Comparison of ENCODE assay signal across 18 mouse cellular contexts in the genomic region with DNA sequence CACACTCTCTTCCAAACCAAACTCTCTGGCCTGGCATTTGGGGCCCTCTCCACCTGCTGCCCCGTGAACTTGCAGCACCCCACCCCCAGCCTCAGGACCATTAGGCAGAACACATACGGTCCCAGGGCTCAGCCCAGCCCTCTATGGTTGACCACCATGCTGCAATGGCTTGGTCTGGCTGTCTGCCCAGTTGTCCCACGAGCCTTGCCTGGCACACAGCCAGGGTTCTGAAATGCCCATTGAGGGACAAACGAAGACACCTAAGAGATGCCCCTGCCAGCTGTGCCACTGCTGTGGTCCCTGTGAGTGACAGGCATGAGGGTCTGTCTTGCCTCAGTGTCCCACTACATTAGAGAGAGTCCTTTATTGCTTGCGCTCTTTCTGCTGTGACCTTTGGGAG. TPM values are rescaled to one million over a fixed set of nuclear protein-coding genes. Genes with fewer than 3 reads are reported as not detected.
A peak's percentile ranks its signal among the peaks of the same experiment; 100 is the strongest.
DNase-seq lines count a peak whose midpoint lies in the region; ATAC-seq and TF ChIP-seq lines count a peak whose summit lies in the region.
"Had no signal": no experiment of that assay in that cellular context is flagged by ENCODE, and none has a peak within 500 bp of the region (broad histone marks: within the 10 kb centered on the region; RNA-seq: fewer than 3 reads in every experiment).

No protein-coding gene starts in this region.

- H3K27ac ChIP-seq in hindbrain, postnatal 0 days = no peak overlapping the region
- no peak overlapping the region for H3K27ac ChIP-seq in hindbrain, embryonic 16.5 days (ENCODE audit: low read depth, low read length)
- no peak overlapping the region for H3K27ac ChIP-seq in neural tube, embryonic 13.5 days (replicated peaks)
- H3K27ac ChIP-seq in neural tube, embryonic 15.5 days (replicated peaks) = no peak overlapping the region
- H3K27ac ChIP-seq: embryonic facial prominence, embryonic 15.5 days; forebrain, embryonic 15.5 days; heart, embryonic 10.5 days; hindbrain, embryonic 10.5 days; intestine, embryonic 15.5 days; limb, embryonic 10.5 days; liver, embryonic 13.5 days had no signal

- H3K4me2 ChIP-seq in hindbrain, postnatal 0 days (ENCODE audit: low read depth, low read length) = no peak overlapping the region
- no peak overlapping the region for H3K4me2 ChIP-seq in hindbrain, embryonic 16.5 days (ENCODE audit: low read length)
- H3K4me2 ChIP-seq in neural tube, embryonic 13.5 days = no peak overlapping the region
- H3K4me2 ChIP-seq in neural tube, embryonic 15.5 days = no peak overlapping the region
- H3K4me2 ChIP-seq: embryonic facial prominence, embryonic 15.5 days; forebrain, embryonic 15.5 days; intestine, embryonic 15.5 days; liver, embryonic 13.5 days had no signal

- peak; percentile 35 for DNase-seq in hindbrain, postnatal 0 days (ENCODE audit: low spot score)
- peak; percentile 37 for DNase-seq in adrenal gland, postnatal 25 days
- DNase-seq in lung, postnatal 36 days = peak; percentile 57
- DNase-seq: cerebellum, adult 11-12 months; liver, embryonic 13.5 days; thymus, adult 18-20 months had no signal

- no peaks in the 10 kb centered on the region for H3K9me3 ChIP-seq in hindbrain, postnatal 0 days (ENCODE audit: low read length)
- no peaks in the 10 kb centered on the region for H3K9me3 ChIP-seq in hindbrain, embryonic 16.5 days (ENCODE audit: control insufficient read depth, low read length)
- H3K9me3 ChIP-seq in neural tube, embryonic 13.5 days = no peaks in the 10 kb centered on the region
- H3K9me3 ChIP-seq in neural tube, embryonic 15.5 days (replicated peaks) = no peaks in the 10 kb centered on the region
- H3K9me3 ChIP-seq: embryonic facial prominence, embryonic 15.5 days; forebrain, embryonic 15.5 days; intestine, embryonic 15.5 days; limb, embryonic 10.5 days had no signal

- H3K36me3 ChIP-seq in hindbrain, postnatal 0 days (ENCODE audit: insufficient read depth, low read length) = 0 out of 2 replicates have a peak, but pooled peaks cover 4% of the 10 kb centered on the region
- H3K36me3 ChIP-seq in hindbrain, embryonic 16.5 days (ENCODE audit: control insufficient read depth, insufficient read depth, low read length) = peaks cover 5% of the 10 kb centered on the region; the same call in 1 of the 2 replicates
- H3K36me3 ChIP-seq in neural tube, embryonic 13.5 days = peaks cover 32% of the 10 kb centered on the region
- peaks cover 17% of the 10 kb centered on the region for H3K36me3 ChIP-seq in neural tube, embryonic 15.5 days
- H3K36me3 ChIP-seq: embryonic facial prominence, embryonic 15.5 days; heart, embryonic 10.5 days; intestine, embryonic 15.5 days; liver, embryonic 13.5 days had no signal

- no peak overlapping the region for H3K4me3 ChIP-seq in hindbrain, postnatal 0 days (ENCODE audit: low read length)
- H3K4me3 ChIP-seq in hindbrain, embryonic 16.5 days (ENCODE audit: low read length) = no peak overlapping the region
- no peak overlapping the region for H3K4me3 ChIP-seq in neural tube, embryonic 13.5 days
- H3K4me3 ChIP-seq in neural tube, embryonic 15.5 days (replicated peaks) = no peak overlapping the region
- H3K4me3 ChIP-seq: embryonic facial prominence, embryonic 15.5 days; forebrain, embryonic 15.5 days; heart, embryonic 10.5 days; hindbrain, embryonic 10.5 days; intestine, embryonic 15.5 days; limb, embryonic 10.5 days; liver, embryonic 13.5 days had no signal

- H3K4me1 ChIP-seq in hindbrain, postnatal 0 days (ENCODE audit: insufficient read depth, low read length) = no peaks in the 10 kb centered on the region
- H3K4me1 ChIP-seq in hindbrain, embryonic 16.5 days (ENCODE audit: control insufficient read depth, insufficient read depth, low read depth, low read length) = no peaks in the 10 kb centered on the region
- H3K4me1 ChIP-seq in neural tube, embryonic 13.5 days (replicated peaks) = no peaks in the 10 kb centered on the region
- no peaks in the 10 kb centered on the region for H3K4me1 ChIP-seq in neural tube, embryonic 15.5 days
- H3K4me1 ChIP-seq: embryonic facial prominence, embryonic 15.5 days; forebrain, embryonic 15.5 days; heart, embryonic 10.5 days; hindbrain, embryonic 10.5 days; intestine, embryonic 15.5 days; limb, embryonic 10.5 days had no signal

- no peak for ATAC-seq in hindbrain, postnatal 0 days
- no peak for ATAC-seq in hindbrain, embryonic 16.5 days
- ATAC-seq in neural tube, embryonic 13.5 days (ENCODE audit: low read depth) = peak; percentile 44; the same call in 1 of the 2 replicates
- no peak for ATAC-seq in neural tube, embryonic 15.5 days (ENCODE audit: low FRiP score)
- ATAC-seq in megakaryocyte, adult 5-6 weeks (ENCODE audit: poor library complexity, severe bottlenecking) = no peak
- ATAC-seq: forebrain, embryonic 15.5 days; intestine, embryonic 15.5 days; Patski had no signal

- 48% methylated on average over 5 of the region's 5 CpGs for WGBS in hindbrain, postnatal 0 days
- WGBS in hindbrain, embryonic 16.5 days = 52% methylated on average over 5 of the region's 5 CpGs
- 61% methylated on average over 5 of the region's 5 CpGs for WGBS in neural tube, embryonic 13.5 days
- 52% methylated on average over 5 of the region's 5 CpGs for WGBS in neural tube, embryonic 15.5 days

- TF ChIP-seq CTCF in hindbrain, postnatal 0 days (IDR thresholded peaks at IDR 0.05; ENCODE audit: low read depth) = no peak

- no peak overlapping the region for H3K9ac ChIP-seq in hindbrain, postnatal 0 days (replicated peaks; ENCODE audit: low read length)
- H3K9ac ChIP-seq in hindbrain, embryonic 16.5 days (ENCODE audit: low read depth, low read length) = no peak overlapping the region
- no peak overlapping the region for H3K9ac ChIP-seq in neural tube, embryonic 13.5 days
- H3K9ac ChIP-seq in neural tube, embryonic 15.5 days (replicated peaks) = no peak overlapping the region
- H3K9ac ChIP-seq: embryonic facial prominence, embryonic 15.5 days; forebrain, embryonic 15.5 days; intestine, embryonic 15.5 days; liver, embryonic 13.5 days had no signal

- no peaks in the 10 kb centered on the region for H3K27me3 ChIP-seq in hindbrain, postnatal 0 days (ENCODE audit: insufficient read depth, low read length)
- H3K27me3 ChIP-seq in hindbrain, embryonic 16.5 days (replicated peaks; ENCODE audit: control insufficient read depth, insufficient read depth, low read length) = no peaks in the 10 kb centered on the region
- H3K27me3 ChIP-seq in neural tube, embryonic 13.5 days = no peaks in the 10 kb centered on the region
- H3K27me3 ChIP-seq in neural tube, embryonic 15.5 days (replicated peaks) = no peaks in the 10 kb centered on the region
- H3K27me3 ChIP-seq: CH12.LX; embryonic facial prominence, embryonic 15.5 days; forebrain, embryonic 15.5 days; intestine, embryonic 15.5 days; liver, embryonic 13.5 days; Patski had no signal

RNA-seq across cellular contexts. Expression of gene Prkrip1, which starts 17.2 kb away (rescaled TPM):
- 11.2 and 15.1 TPM in 2 replicates for total RNA-seq in hindbrain, postnatal 0 days (2014; rRNA removed)
- polyA plus RNA-seq in hindbrain, postnatal 0 days (2015; fragmentation: Nextera tagmentation; extraction: Ambion mirVana) = 58.7 and 59.0 TPM in 2 replicates
- polyA plus RNA-seq in hindbrain, embryonic 16.5 days (2015; fragmentation: Nextera tagmentation; extraction: Ambion mirVana) = 63.1 and 67.2 TPM in 2 replicates
- 58.8 and 69.0 TPM in 2 replicates for polyA plus RNA-seq in neural tube, embryonic 13.5 days (2015; fragmentation: Nextera tagmentation; extraction: Ambion mirVana)
- polyA plus RNA-seq in neural tube, embryonic 15.5 days (2015; fragmentation: Nextera tagmentation; extraction: Ambion mirVana) = 62.1 and 63.9 TPM in 2 replicates
- total RNA-seq in adrenal gland, postnatal 25 days (2021) = 30.6 and 35.9 TPM in 2 replicates
- 8.7 and 15.7 TPM in 2 replicates for total RNA-seq in megakaryocyte, adult 5-6 weeks (2015)
- total RNA-seq in megakaryocyte, adult 5-6 weeks (2017) = 46.0 and 50.7 TPM in 2 replicates

RNA-seq across cellular contexts. Expression of gene Sh2b2, which starts 30.4 kb away (rescaled TPM):
- 41.7 and 49.6 TPM in 2 replicates for total RNA-seq in hindbrain, postnatal 0 days (2014; rRNA removed)
- 14.4 and 15.3 TPM in 2 replicates for polyA plus RNA-seq in hindbrain, postnatal 0 days (2015; fragmentation: Nextera tagmentation; extraction: Ambion mirVana)
- polyA plus RNA-seq in hindbrain, embryonic 16.5 days (2015; fragmentation: Nextera tagmentation; extraction: Ambion mirVana) = 19.4 and 24.9 TPM in 2 replicates
- polyA plus RNA-seq in neural tube, embryonic 13.5 days (2015; fragmentation: Nextera tagmentation; extraction: Ambion mirVana) = 24.9 and 26.4 TPM in 2 replicates
- 23.4 and 24.1 TPM in 2 replicates for polyA plus RNA-seq in neural tube, embryonic 15.5 days (2015; fragmentation: Nextera tagmentation; extraction: Ambion mirVana)
- 14.2 and 26.8 TPM in 2 replicates for total RNA-seq in adrenal gland, postnatal 25 days (2021)
- 28.7 and 32.9 TPM in 2 replicates for total RNA-seq in megakaryocyte, adult 5-6 weeks (2015)
- 13.3 and 15.1 TPM in 2 replicates for total RNA-seq in megakaryocyte, adult 5-6 weeks (2017)

RNA-seq across cellular contexts. Expression of gene Orai2, which starts 45.4 kb away (rescaled TPM):
- total RNA-seq in hindbrain, postnatal 0 days (2014; rRNA removed) = 122 and 148 TPM in 2 replicates
- 50.6 and 56.8 TPM in 2 replicates for polyA plus RNA-seq in hindbrain, postnatal 0 days (2015; fragmentation: Nextera tagmentation; extraction: Ambion mirVana)
- polyA plus RNA-seq in hindbrain, embryonic 16.5 days (2015; fragmentation: Nextera tagmentation; extraction: Ambion mirVana) = 50.1 and 51.0 TPM in 2 replicates
- polyA plus RNA-seq in neural tube, embryonic 13.5 days (2015; fragmentation: Nextera tagmentation; extraction: Ambion mirVana) = 29.1 and 33.7 TPM in 2 replicates
- polyA plus RNA-seq in neural tube, embryonic 15.5 days (2015; fragmentation: Nextera tagmentation; extraction: Ambion mirVana) = 40.0 and 45.6 TPM in 2 replicates
- total RNA-seq in adrenal gland, postnatal 25 days (2021) = 1.8 and 2.5 TPM in 2 replicates
- 26.1 and 26.5 TPM in 2 replicates for total RNA-seq in megakaryocyte, adult 5-6 weeks (2015)
- 42.8 and 48.1 TPM in 2 replicates for total RNA-seq in megakaryocyte, adult 5-6 weeks (2017)
